Mouse (Mus musculus): ENCODE results near the gene Arnt.

The Arnt gene

DNA sequence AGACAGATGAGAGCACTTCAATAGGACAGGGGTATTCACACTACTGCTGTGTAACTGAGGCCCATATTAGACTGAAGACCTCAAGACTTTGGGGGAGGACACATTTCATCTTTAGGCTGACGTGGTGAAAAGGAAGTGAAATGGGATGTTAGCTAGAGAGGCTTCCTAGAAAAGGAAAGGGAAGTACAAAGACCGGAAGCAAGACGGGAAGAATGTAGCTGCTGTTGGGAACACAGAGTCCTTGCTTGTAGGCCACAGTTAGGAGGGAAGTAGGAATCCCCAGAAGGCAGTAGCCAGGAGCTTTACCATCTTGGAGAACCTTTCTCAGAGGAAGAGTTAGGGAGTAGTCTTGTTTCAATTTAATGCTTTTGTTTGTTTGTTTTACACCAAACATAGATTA, 23.6 kb downstream of the Arnt start:
- DNase-seq (ENCODE audit: low spot score in 2 of 2): no peak

DNA sequence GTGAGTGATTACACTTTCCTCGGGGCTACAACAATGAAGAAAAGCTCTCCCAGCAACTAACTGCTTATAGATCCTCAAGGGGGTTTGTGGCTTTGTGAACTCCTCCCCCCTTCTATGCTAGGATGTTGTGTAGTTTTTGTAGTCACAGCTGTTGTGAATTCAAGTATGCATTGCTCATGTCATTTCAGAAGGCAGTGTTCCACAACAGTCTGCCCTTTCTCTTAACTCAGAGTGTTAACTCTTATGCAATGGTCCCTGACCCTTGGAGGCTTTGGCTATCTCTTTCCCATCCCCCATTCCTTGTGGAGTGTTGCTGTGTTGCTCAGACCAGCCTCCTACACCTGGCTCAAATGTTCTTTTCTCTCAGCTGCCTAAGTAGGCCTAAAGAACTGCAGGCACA, 25.2 kb downstream of the Arnt start:
- no peak for DNase-seq (ENCODE audit: low spot score in 2 of 2)

DNA sequence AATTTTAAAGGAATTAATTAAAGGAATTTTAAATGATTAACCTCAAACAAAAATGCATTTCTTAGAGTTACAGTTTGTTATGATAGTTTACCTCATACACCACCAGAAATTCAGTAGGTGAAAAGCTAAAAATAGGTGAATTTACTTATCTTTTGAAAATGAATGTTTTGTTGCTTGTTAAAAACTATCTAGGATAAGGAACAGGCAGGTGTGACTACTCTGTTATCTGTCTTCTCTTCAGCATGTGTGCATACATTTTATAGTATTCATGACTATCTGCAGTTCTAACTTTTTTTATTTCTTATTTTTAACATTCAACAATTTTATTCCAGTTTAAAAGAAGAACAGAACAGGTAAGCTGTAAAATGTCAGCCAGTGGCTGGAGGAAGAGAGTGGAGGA, 29.7 kb downstream of the Arnt start:
- DNase-seq (ENCODE audit: low spot score in 2 of 2): no peak

DNA sequence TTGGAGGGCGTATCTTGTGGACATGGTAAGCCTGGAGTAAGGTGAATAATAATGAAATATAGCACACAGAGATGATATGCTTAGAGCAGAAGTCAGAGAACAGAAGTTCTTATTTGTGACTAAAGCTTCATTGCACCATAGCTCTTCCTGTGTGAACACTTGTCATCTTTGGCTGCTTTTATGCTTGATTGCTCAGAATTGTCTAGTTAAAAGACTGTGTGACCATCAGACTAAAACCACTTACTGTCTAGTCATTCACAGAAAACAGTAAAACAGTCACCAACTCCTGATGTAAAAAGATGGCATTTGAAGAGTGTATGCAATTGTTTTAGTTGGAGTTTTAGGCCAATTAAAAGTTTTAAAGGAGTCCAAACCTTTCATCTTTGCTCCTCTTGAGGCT, 44.8 kb downstream of the Arnt start:
- no peak for DNase-seq (ENCODE audit: low spot score in 2 of 2)

DNA sequence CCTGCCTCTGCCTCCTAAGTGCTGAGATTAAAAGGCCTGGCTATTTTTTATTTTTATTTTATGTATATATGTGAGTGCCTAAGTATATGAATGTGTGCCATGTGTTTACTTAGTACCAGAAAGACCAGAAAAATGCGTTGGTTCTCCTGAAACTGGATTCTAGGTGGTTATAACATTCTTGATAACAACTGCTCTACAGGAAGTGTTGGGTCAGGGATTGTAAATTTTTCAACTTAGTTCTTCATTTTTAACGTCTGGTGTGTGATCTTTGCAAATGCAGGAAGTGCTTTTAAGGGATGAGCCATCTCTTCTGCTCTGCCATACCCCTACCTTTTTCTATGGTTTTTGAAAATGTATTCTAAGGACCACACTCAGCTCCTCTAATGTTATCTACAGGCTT, 52.2 kb downstream of the Arnt start:
- DNase-seq (ENCODE audit: low spot score in 2 of 2): no peak

DNA sequence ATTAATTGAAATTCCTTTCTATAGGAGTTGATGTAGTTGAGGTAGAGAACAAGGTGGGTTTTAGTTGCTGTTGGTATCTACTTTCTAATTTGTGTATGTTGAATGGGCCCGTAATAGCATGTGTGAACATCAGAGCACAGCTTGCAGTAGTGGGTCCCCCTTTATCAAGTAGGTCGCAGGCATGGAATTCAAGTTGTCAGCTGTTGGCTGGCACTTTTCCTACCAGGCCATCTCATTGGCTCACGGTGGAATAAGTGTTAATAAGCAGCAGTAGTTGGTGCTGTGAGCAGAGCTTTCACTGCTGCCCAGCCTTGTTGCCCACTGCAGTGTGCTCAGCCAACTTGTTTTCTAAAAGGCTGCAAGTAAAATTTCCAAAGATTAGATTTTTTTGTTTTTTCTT, 54.5 kb downstream of the Arnt start:
- DNase-seq (ENCODE audit: low spot score in 2 of 2): no peak

DNA sequence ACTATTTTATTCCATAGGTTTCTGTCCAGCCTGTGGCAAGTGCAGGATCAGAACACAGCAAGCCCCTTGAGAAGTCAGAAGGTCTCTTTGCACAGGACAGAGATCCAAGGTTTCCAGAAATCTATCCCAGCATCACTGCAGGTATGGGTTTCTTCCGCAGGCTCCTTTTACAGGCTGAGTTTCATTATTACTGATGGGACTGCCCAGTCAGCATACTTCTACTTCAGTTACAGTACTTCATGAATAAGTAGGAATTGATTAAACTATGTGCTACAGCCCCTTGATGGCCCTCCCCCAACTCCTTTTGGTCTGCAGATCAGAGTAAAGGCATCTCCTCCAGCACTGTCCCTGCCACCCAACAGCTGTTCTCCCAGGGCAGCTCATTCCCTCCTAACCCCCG, 56.0 kb downstream of the Arnt start:
- DNase-seq (ENCODE audit: low spot score in 2 of 2): no peak

DNA sequence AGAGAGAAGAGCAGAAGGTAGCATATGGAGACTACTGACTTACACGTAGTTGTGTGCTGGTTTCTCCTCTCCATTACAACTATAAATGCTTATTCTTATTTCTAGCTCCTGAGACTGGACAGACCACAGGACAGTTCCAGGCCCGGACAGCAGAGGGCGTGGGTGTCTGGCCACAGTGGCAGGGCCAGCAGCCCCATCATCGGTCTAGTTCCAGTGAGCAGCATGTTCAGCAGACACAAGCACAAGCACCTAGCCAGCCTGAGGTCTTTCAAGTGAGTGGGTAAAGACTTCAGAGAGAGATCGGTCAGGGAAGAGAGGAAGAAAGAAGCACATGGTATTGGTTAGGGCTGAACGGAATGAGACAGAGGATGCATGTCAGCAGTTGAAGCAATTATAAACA, 60.2 kb downstream of the Arnt start:
- DNase-seq (ENCODE audit: low spot score in 2 of 2): peak in 1 of 2 experiments; percentile 46

DNA sequence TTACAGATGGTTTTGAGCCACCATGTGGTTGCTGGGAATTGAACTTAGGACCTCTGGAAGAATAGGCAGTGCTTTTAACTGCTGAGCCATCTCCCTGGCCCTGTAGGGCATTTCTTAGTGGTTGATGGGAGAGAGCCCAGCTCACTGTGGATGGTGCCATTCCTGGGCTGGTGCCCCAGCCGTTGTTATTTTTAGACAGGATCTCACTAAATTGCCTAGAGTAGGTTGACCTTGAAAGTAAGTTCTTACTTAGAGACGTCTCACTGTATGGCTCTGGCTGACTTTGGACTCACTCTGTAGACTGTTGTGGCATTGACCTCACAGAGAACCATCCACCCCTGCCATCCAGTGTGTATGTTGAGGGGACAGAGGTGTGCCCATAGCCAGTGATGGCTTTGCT, 64.0 kb downstream of the Arnt start:
- DNase-seq (ENCODE audit: low spot score in 2 of 2): no peak

DNA sequence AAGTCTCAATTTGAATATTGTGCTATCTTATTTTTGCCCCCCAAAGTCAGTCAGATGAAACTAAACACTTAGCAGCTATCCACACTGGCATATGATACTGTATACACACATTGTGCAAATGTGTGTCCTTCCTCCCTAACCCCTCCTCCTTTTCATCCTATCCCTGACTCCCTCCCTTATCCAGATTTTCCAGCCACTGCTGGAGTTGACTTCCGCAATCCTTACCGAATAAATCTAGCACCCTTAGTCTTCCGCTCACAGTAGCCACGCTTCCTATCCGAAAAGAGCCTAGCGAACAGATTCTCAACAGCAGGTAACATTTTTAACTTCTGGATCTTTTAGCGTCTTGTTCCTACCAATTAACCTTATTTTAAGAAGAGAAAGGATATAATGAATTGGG, 64.8 kb downstream of the Arnt start, which contains the start of gene Ctsk:
Gene Ctsk, plus strand, starts transcription at position 233 of the 400 bp plus-strand sequence.
- no peak for DNase-seq (ENCODE audit: low spot score in 2 of 2)

DNA sequence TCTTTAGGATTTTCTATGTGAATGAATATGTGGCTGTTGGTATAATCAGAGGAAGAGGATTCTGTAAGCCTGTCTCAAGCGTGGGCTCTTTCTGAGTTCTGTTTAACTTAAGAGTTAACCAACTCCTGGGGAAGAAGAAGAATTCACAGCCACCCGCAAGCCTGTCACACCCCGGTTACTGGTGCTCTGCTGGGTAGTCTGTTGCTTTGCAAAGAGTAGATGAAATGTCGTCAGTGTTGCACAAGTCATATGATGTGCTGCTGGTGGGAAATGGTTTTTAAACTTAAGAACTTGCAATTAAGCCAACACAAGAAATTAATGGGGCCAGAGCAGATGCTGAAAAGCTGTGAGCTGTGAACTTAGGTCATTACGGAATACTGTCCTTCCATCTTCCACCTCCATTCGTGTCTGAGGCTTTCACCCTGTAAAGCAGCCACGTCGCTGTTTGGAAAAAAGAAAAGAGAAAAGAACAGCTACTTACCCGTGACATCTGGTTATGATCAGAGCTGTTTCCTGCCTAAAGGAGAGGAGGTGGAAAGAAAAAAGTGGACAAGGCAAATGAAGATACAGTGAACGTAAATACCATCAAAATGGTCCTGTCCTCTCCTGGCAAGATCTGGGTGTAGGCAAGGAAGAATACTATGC, 65.4 kb downstream of the Arnt start:
- DNase-seq (ENCODE audit: low spot score in 2 of 2): peak in 1 of 2 experiments; percentile 33

DNA sequence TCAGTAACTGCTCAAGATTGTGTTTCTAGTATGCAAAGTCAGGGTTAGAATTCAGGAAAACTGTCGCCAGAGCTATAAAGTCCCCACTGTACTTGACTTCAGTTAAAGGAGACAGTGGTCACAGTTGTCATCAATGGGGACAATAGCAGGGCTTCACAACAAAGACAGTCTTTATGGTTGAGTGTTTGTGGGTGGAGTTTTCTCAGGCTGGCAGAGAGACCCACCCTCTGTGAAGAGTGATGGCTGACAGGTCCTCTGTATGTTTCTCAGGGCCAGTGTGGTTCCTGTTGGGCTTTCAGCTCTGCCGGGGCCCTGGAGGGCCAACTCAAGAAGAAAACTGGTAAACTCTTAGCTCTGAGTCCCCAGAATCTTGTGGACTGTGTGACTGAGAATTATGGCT, 68.1 kb downstream of the Arnt start:
- no peak for DNase-seq (ENCODE audit: low spot score in 2 of 2)

DNA sequence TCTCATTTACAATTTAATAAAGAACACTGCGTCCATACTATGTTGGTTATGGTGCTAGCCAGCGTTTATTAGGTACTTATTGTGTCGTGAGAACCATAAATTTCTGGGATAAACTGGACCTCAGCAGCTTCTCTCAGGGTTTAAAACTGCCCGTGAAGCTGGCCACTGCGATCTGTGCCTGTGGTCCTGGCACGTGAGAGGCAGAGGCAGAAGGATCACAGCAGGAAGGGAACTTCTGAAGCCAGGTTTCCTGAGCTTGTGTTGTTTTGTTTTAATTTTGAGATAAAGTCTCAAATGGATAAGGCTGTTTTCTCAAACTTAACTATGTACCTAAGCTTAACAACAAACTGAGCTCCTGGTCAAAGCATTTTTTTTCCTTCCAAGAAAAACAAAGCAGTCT, 75.2 kb downstream of the Arnt start:
- DNase-seq (ENCODE audit: low spot score in 2 of 2): no peak

DNA sequence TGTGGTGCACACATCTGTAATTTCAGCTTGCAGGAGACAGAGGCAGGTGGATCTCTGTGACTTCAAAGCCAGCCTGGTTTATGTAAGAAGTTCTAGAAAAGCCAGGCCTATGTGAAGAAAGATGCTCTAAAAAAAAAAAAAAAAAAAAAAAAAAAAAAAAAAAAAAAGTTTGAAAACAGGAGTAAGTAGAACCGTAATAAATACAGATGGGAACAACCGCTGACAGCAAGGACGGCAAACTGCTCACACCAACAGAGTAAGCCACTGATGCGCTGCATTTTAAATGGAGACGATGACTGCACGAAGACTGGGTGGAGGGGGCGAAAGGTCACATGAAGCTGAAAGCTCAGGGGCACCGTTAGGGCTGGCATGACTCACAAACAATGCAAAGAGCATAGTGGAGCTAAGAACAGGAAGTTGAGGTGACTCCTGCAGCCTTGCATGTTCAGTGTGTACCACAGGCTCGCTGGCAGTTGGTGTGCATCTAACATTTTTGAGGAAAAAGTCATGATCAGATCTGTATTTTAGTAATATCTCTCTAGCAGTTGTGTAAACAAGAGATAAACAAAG, 77.5 kb downstream of the Arnt start:
- DNase-seq (ENCODE audit: low spot score in 2 of 2): no peak

DNA sequence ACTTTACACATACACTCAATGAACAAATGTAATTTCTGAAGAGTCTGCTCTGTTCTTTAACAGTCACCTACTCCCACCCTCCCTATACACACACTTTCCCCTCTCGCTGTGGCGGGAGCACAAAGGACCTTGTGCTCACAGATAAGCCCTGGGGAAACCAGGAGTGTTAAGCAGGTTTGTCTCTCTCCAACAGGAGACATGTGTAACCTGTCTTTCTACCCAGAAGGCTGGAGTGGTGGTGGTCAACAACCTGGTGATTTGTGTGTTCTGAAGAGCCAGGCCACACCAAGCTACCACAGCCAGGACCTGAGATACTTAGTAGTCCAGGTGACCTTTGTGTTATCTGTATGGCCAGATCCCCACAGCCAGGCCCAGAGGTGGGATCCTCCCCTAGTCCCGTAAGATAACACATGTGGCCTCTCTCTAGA, 82.4 kb downstream of the Arnt start:
- DNase-seq (ENCODE audit: low spot score in 2 of 2): no peak

DNA sequence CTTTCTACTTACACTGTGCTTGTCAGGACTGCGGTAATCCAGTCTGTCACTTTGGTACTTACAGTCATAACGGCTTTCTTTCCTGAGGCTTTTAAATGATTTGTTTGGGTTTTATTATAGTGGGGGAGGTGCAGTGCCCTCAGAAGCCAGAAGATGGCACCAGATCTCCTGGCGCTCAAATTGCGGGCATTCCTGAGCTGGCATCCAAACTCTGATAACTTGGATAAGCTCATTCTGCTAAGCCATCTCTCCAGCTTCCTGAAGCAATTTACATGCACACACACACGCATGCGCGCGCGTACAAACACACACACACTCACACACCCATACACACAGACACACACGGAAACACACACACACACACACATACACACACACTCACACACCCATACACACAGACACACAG, 83.3 kb downstream of the Arnt start:
- peak in 1 of 2 experiments; percentile 84 for DNase-seq (ENCODE audit: low spot score in 2 of 2)

DNA sequence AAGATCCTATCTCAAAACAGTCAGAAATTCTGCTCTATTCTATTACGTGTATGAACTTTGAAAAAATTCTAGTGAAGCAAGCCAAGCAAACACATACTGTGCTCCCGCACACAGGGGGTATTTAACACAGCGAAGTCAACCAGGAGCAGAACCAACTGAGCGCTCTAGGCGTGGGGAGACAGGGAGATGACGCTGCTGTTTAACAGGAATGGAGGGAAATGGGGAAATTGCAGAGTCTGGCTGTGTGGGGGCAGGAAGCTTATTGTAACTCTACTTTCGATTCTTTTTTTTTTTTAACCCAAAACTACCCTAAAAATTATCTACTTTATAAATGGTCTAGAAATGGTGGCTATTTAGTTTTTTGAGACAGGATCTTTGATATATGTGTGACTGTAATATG, 84.7 kb downstream of the Arnt start:
- DNase-seq (ENCODE audit: low spot score in 2 of 2): no peak

DNA sequence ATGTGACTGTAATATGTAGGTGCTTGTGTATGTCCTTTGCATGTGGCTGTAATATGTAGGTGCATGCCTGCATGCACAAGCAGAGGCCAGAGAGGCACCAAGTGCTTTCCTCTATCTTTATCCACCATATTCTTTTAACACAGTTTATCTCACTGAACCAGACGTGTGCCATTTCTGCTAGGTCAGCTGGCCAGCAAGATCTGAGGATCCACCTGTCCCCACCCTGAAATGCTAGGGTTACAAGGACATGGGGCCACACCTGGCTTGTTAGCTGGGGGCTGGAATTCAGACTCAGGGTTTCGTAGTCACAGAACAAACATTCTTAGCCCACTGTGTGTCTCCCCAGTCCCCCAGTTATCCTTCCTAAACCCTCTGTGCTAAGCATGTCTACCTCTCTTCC, 85.1 kb downstream of the Arnt start:
- no peak for DNase-seq (ENCODE audit: low spot score in 2 of 2)

DNA sequence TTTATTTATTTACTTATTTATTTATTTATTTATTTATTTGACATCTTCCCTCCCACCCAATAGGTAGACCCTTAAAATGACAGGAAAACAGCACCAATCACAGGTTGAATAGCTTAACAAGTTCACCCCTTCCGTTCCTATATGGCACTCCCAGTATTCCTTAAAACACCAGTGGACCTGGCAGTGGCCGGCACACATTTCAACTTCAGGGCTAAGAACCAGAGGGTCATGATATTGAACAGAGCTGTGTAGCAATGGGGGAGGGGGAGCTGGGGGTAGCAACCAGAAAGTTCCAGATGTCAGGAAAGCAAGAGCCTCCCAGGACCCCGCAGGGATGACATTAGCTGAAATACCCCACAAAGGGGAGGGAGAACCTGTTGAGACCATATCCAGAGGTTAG, 85.9 kb downstream of the Arnt start:
- no peak for DNase-seq (ENCODE audit: low spot score in 2 of 2)

DNA sequence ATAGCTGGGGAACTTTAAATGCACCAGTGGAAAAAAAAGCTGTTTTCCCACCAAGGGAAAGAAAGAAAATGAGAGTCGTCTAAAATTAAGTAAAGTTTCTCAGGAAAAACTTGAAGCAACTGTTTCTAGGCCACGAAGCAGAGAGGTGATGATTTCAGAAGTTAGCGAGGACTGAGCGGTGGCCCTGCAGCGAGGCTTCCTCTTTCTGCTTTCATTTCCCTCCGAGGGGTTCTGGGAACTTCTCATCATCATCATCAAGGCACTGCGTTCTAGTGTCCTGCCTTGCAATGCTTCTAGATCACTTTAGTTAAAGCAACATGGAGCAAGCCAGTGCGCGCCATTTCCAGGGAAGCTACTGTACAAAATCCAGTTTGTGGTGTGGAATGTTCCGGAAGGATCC, 87.0 kb downstream of the Arnt start:
- DNase-seq (ENCODE audit: low spot score in 2 of 2): no peak

DNA sequence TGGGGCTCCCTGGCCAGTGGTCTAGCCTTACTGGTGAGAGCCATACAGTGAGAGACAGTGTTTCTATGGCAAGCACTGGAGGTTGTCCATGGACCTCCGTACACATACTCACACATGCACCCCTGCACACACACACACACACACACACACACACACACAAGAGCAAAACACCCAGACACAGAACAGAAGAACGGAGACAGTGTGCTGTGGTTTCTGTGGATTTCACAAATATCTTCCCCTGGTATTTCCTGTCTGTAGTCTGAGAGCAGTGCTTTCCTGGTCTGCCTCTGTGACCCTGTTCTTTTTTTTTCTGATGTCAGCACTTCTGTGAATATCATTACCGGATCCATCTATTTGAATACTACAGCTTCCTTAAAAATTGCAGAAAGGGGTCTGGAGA, 89.5 kb downstream of the Arnt start:
- no peak for DNase-seq (ENCODE audit: low spot score in 2 of 2)

DNA sequence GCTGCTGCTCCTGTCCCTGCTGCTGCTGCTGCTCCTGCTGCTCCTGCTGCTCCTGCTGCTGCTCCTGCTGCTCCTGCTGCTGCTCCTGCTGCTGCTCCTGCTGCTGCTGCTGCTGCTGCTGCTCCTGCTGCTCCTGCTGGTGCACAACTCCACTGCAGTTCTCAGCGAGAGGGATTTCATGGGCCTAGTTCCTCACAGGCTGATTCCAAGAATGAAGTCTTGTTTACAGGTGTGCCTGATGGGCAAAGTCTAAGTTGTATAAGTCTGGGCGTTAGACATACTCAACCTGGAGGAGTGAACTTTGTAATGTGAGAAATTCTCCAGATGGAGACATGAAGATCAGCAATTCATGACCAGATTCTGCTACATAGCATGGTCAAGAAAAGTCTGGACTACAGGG, 90.5 kb downstream of the Arnt start:
- DNase-seq (ENCODE audit: low spot score in 2 of 2): no peak

DNA sequence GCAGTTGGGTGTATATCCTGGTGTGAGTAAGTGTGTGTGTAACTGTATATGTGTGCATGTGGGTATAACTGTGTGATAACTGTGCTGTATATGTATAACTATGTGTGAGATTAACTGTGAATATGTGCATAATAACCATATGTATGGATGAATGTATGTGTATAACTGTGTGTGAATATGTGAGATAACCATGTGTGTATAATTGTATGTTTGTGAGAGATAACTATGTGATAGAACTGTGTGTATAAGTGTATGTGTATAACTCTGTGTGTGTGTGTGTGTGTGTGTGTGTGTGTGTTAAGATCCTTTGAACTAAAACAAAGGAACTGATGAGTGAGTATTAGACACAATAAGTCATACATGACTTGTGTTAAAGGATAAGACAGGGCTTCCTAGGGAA, 91.9 kb downstream of the Arnt start:
- DNase-seq (ENCODE audit: low spot score in 2 of 2): no peak

DNA sequence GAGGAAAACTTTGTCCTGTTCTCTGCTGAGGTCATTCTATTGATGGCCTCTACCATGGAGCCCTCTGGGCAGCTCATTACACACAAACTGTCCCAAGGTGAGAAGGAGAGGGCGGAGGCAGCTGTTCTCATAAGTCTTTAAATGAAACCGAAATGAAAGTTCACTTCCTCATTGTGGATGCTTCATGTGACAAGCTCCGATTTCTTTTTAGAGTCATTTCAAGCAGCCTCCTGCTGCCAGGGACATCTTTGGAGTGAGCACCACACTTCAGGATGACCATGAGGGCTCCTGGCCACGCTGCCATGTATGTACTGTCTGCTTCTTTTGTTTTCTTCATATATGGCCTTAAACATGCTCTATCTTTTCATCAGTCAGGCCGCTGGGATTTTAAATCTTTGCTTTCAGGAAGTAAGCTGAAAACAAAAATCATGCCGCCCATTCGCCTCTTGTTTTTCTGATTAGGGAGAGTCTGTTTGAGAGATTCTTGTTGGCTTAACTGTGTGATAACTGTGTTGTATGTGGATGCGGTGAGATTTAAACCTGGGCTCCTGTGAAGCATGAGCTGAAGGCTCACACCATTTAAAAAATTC, 92.5 kb downstream of the Arnt start, which contains the start of gene Ctss:
Gene Ctss, plus strand, starts transcription at position 165 of the 590 bp plus-strand sequence.
- no peak for DNase-seq (ENCODE audit: low spot score in 2 of 2)
